Mouse (Mus musculus) heart, embryonic 12.5 days (tissue): ENCODE results near the gene Cabin1. TPM values are rescaled to one million over a fixed set of nuclear protein-coding genes. Genes with fewer than 3 reads are reported as not detected.

Experiments
- ATAC-seq: fragments of 200-750 bp; cut with Nextera tagmentation; 2 replicates; pipeline ENCODE4 v1.8.0; 2017; ENCODE audit warnings: moderate TSS enrichment, moderate library complexity; ENCODE audit not compliant: insufficient number of reproducible peaks, low FRiP score
- H3K27ac ChIP-seq: fragments of 300-500 bp; sonication (generic); 2 replicates; pipeline ENCODE4 v1.5.1; 2016; ENCODE audit warnings: mild to moderate bottlenecking, moderate library complexity; ENCODE audit not compliant: poor library complexity, severe bottlenecking
- H3K27me3 ChIP-seq: fragments of 300-500 bp; sonication (generic); replicated peaks from 2 replicates; pipeline ENCODE4 v1.6.1; 2016; ENCODE audit warnings: mild to moderate bottlenecking, moderate library complexity
- H3K36me3 ChIP-seq: fragments of 300-500 bp; sonication (generic); 2 replicates; pipeline ENCODE4 v1.6.1; 2016; ENCODE audit warnings: mild to moderate bottlenecking, moderate library complexity
- H3K4me1 ChIP-seq: fragments of 300-500 bp; sonication (generic); replicated peaks from 2 replicates; pipeline ENCODE4 v1.6.1; 2016; ENCODE audit warnings: mild to moderate bottlenecking
- H3K4me2 ChIP-seq: fragments of 300-500 bp; sonication (generic); 2 replicates; pipeline ENCODE4 v1.6.1; 2016; ENCODE audit warnings: mild to moderate bottlenecking, moderate library complexity
- H3K4me3 ChIP-seq: fragments of 300-500 bp; sonication (generic); 2 replicates; pipeline ENCODE4 v1.5.1; 2016; ENCODE audit warnings: mild to moderate bottlenecking
- H3K9ac ChIP-seq: fragments of 300-500 bp; sonication (generic); 2 replicates; pipeline ENCODE4 v1.6.1; 2016; ENCODE audit warnings: mild to moderate bottlenecking, moderate library complexity
- H3K9me3 ChIP-seq: fragments of 300-500 bp; sonication (generic); replicated peaks from 2 replicates; pipeline ENCODE4 v1.6.1; 2016; ENCODE audit warnings: mild to moderate bottlenecking, moderate library complexity
- WGBS: fragments of 180-500 bp; shearing (Covaris S2); methylation state at CpG from one replicate; pipeline ENCODE4 v1.1.7; 2016; 5-methylcytosine and 5-hydroxymethylcytosine counted together
- polyA plus RNA-seq: library from polyadenylated mRNA; unstranded; fragments of >200 nt; fragmentation: Nextera tagmentation; extraction: Ambion mirVana; gene quantifications from 2 replicates; pipeline ENCODE4 v1.2.1, GENCODE M21; 2016

Cabin1 gene
- polyA plus RNA-seq, 1 experiment from 2014 or later, result 26.7 TPM

- 93% methylated on average over 6 of the region's 6 CpGs for WGBS
- no peak for ATAC-seq
Observed at GRCm38 (mm10) chr10:75679204-75679603, 84.9 kb downstream of the Cabin1 start.

GRCm38 (mm10) chr10:75677989-75678388, 86.2 kb downstream of the Cabin1 start:
- Histone ChIP-seq H3K4me1 (peaks cover 15% of the 10 kb centered on the region), H3K27ac (no peak overlapping the region), H3K9me3 (no peaks in the 10 kb centered on the region), H3K4me2 (no peak overlapping the region), H3K27me3 (no peaks in the 10 kb centered on the region), H3K9ac (no peak overlapping the region), H3K4me3 (no peak overlapping the region), H3K36me3 (peaks cover 32% of the 10 kb centered on the region)
- WGBS, result 91% methylated on average over 5 of the region's 5 CpGs
- no peak for ATAC-seq

More at GRCm38 (mm10) chr10:75679204-75679603, 84.9 kb downstream of the Cabin1 start:
- Histone ChIP-seq H3K4me1 (peaks cover 15% of the 10 kb centered on the region), H3K4me3 (no peak overlapping the region), H3K36me3 (peaks cover 44% of the 10 kb centered on the region), H3K27me3 (no peaks in the 10 kb centered on the region), H3K9me3 (no peaks in the 10 kb centered on the region), H3K4me2 (no peak overlapping the region), H3K27ac (no peak overlapping the region), H3K9ac (no peak overlapping the region)

- Histone ChIP-seq H3K9me3 (no peaks in the 10 kb centered on the region), H3K27me3 (no peaks in the 10 kb centered on the region), H3K4me1 (peaks cover 15% of the 10 kb centered on the region), H3K4me2 (no peak overlapping the region), H3K36me3 (peaks cover 28% of the 10 kb centered on the region), H3K4me3 (no peak overlapping the region), H3K9ac (no peak overlapping the region), H3K27ac (no peak overlapping the region)
- WGBS, result 82% methylated on average over 2 of the region's 2 CpGs
- ATAC-seq, result no peak
Observed at GRCm38 (mm10) chr10:75677571-75677970, 86.6 kb downstream of the Cabin1 start.

- 77% methylated on average over 7 of the region's 7 CpGs for WGBS
- Histone ChIP-seq H3K27me3 (no peaks in the 10 kb centered on the region), H3K9ac (no peak overlapping the region), H3K9me3 (no peaks in the 10 kb centered on the region), H3K27ac (no peak overlapping the region), H3K4me1 (peaks cover 19% of the 10 kb centered on the region), H3K4me2 (no peak overlapping the region), H3K4me3 (no peak overlapping the region), H3K36me3 (peaks cover 28% of the 10 kb centered on the region)
- ATAC-seq, result no peak
Observed at GRCm38 (mm10) chr10:75676819-75677565, 87.1 kb downstream of the Cabin1 start.

- Histone ChIP-seq H3K27me3 (no peaks in the 10 kb centered on the region), H3K4me1 (peaks cover 21% of the 10 kb centered on the region), H3K4me3 (no peak overlapping the region), H3K9me3 (no peaks in the 10 kb centered on the region), H3K9ac (no peak overlapping the region), H3K36me3 (peaks cover 26% of the 10 kb centered on the region), H3K4me2 (no peak overlapping the region), H3K27ac (no peak overlapping the region)
- ATAC-seq, result no peak
- WGBS, result 91% methylated on average over 2 of the region's 2 CpGs
Observed at GRCm38 (mm10) chr10:75676286-75676685, 87.9 kb downstream of the Cabin1 start.

- peaks cover 20% of the 10 kb centered on the region for H3K36me3 ChIP-seq
- no peak for ATAC-seq
- 91% methylated on average over 8 of the region's 8 CpGs for WGBS
- no peak overlapping the region for H3K4me2 ChIP-seq
- no peak overlapping the region for H3K4me3 ChIP-seq
- no peaks in the 10 kb centered on the region for H3K9me3 ChIP-seq
- no peak overlapping the region for H3K9ac ChIP-seq
- H3K4me1 ChIP-seq, result peaks cover 21% of the 10 kb centered on the region
- no peak overlapping the region for H3K27ac ChIP-seq
- H3K27me3 ChIP-seq, result no peaks in the 10 kb centered on the region
Observed at GRCm38 (mm10) chr10:75675594-75675993, 88.5 kb downstream of the Cabin1 start.

GRCm38 (mm10) chr10:75669936-75670335, 94.2 kb downstream of the Cabin1 start:
- Histone ChIP-seq H3K4me3 (no peak overlapping the region), H3K27ac (no peak overlapping the region), H3K36me3 (peaks cover 9% of the 10 kb centered on the region; the same call in 1 of the 2 replicates), H3K9ac (no peak overlapping the region), H3K4me2 (no peak overlapping the region), H3K4me1 (peaks cover 24% of the 10 kb centered on the region), H3K27me3 (peaks cover 9% of the 10 kb centered on the region; the same call in 1 of the 2 replicates), H3K9me3 (no peaks in the 10 kb centered on the region)
- ATAC-seq, result no peak
- 97% methylated on average over 1 of the region's 1 CpGs for WGBS

- H3K36me3 ChIP-seq, result peaks cover 27% of the 10 kb centered on the region
- 1% methylated on average over 23 of the region's 23 CpGs for WGBS
- peak; percentile 75 for ATAC-seq
- H3K9ac ChIP-seq, result peak overlapping the region; percentile 80
- peak overlapping the region; percentile 76 for H3K4me3 ChIP-seq
- peak overlapping the region; percentile 57 for H3K27ac ChIP-seq
- peaks cover 9% of the 10 kb centered on the region; the same call in 1 of the 2 replicates for H3K27me3 ChIP-seq
- no peaks in the 10 kb centered on the region for H3K9me3 ChIP-seq
- H3K4me1 ChIP-seq, result peaks cover 24% of the 10 kb centered on the region
- peak overlapping the region; percentile 85 for H3K4me2 ChIP-seq
Observed at GRCm38 (mm10) chr10:75667911-75668270, 96.2 kb downstream of the Cabin1 start.

GRCm38 (mm10) chr10:75667115-75667910, 96.8 kb downstream of the Cabin1 start:
- H3K4me1 ChIP-seq, result peaks cover 23% of the 10 kb centered on the region
- H3K4me3 ChIP-seq, result peak overlapping the region; percentile 76
- H3K27ac ChIP-seq, result peak overlapping the region; percentile 57
- 1% methylated on average over 62 of the region's 63 CpGs for WGBS
- peak overlapping the region; percentile 85 for H3K4me2 ChIP-seq
- peaks cover 9% of the 10 kb centered on the region; the same call in 1 of the 2 replicates for H3K27me3 ChIP-seq
- no peaks in the 10 kb centered on the region for H3K9me3 ChIP-seq
- H3K36me3 ChIP-seq, result peaks cover 33% of the 10 kb centered on the region
- H3K9ac ChIP-seq, result peak overlapping the region; percentile 80
- ATAC-seq, result peak; percentile 74

GRCm38 (mm10) chr10:75666451-75667030, 97.6 kb downstream of the Cabin1 start:
- Histone ChIP-seq H3K27me3 (peaks cover 9% of the 10 kb centered on the region; the same call in 1 of the 2 replicates), H3K27ac (peak overlapping the region; percentile 57; the same call in 1 of the 2 replicates), H3K4me3 (peak overlapping the region; percentile 76), H3K4me1 (peaks cover 18% of the 10 kb centered on the region), H3K4me2 (peak overlapping the region; percentile 85), H3K9ac (peak overlapping the region; percentile 80), H3K9me3 (no peaks in the 10 kb centered on the region), H3K36me3 (peaks cover 41% of the 10 kb centered on the region)
- ATAC-seq, result no peak
- WGBS, result 39% methylated on average over 4 of the region's 4 CpGs
